Mouse (Mus musculus) 3T3-L1 (cell line): ENCODE measurements at regions not wholly inside any gene's neighbourhood (a gene's known extent, or its start where the extent isn't known, plus 50 kb on each side); places are given as distances from the start of the nearest gene placed in this dataset.

Experiments
- DNase-seq: peaks from one replicate; pipeline ENCODE4 v3.0.0-alpha.2; 2015; ENCODE audit warnings: low read depth, low spot score

- no peak for DNase-seq
Measured at GRCm38 (mm10) chr16:30158184-30158583, 94.0 kb downstream of the Hes1 start.

- DNase-seq: no peak
Measured at GRCm38 (mm10) chr16:30160399-30160798, 96.2 kb downstream of the Hes1 start.

GRCm38 (mm10) chr16:30163303-30163702 lies 99.1 kb downstream of the Hes1 start:
- DNase-seq: no peak

GRCm38 (mm10) chr16:30165667-30166180 lies 101.5 kb downstream of the Hes1 start:
- DNase-seq: no peak

- no peak for DNase-seq
Measured at GRCm38 (mm10) chr16:30171381-30172079, 95.8 kb downstream of the Cpn2 start.

GRCm38 (mm10) chr16:30172136-30172731 lies 95.1 kb downstream of the Cpn2 start:
- no peak for DNase-seq

- DNase-seq: peak; percentile 59
Measured at GRCm38 (mm10) chr16:30172798-30173202, 94.5 kb downstream of the Cpn2 start.

GRCm38 (mm10) chr16:30173953-30174874 lies 93.1 kb downstream of the Cpn2 start:
- DNase-seq: no peak

GRCm38 (mm10) chr16:30176306-30176705 lies 91.0 kb downstream of the Cpn2 start:
- no peak for DNase-seq

- DNase-seq: no peak
Measured at GRCm38 (mm10) chr16:30177769-30178168, 89.5 kb downstream of the Cpn2 start.

- no peak for DNase-seq
Measured at GRCm38 (mm10) chr16:30178596-30178995, 88.7 kb downstream of the Cpn2 start.

- DNase-seq: no peak
Measured at GRCm38 (mm10) chr16:30179504-30179976, 87.8 kb downstream of the Cpn2 start.

GRCm38 (mm10) chr16:30181116-30181515 lies 86.2 kb downstream of the Cpn2 start:
- no peak for DNase-seq

- peak; percentile 88 for DNase-seq
Measured at GRCm38 (mm10) chr16:30184591-30185265, 82.6 kb downstream of the Cpn2 start.

- DNase-seq: no peak
Measured at GRCm38 (mm10) chr16:30185707-30186106, 81.6 kb downstream of the Cpn2 start.

- no peak for DNase-seq
Measured at GRCm38 (mm10) chr16:30186201-30186700, 81.0 kb downstream of the Cpn2 start.

GRCm38 (mm10) chr16:30186701-30187270 lies 80.5 kb downstream of the Cpn2 start:
- DNase-seq: peak; percentile 95

GRCm38 (mm10) chr16:30187400-30187799 lies 79.9 kb downstream of the Cpn2 start:
- DNase-seq: peak; percentile 70

- DNase-seq: peak; percentile 99
Measured at GRCm38 (mm10) chr16:30187907-30188414, 79.3 kb downstream of the Cpn2 start.

- DNase-seq: peak; percentile 91
Measured at GRCm38 (mm10) chr16:30188769-30189430, 78.4 kb downstream of the Cpn2 start.
